Mouse (Mus musculus) midbrain, embryonic 15.5 days (tissue): Measurements from ENCODE around the gene Gm9732. TPM values are rescaled to one million over a fixed set of nuclear protein-coding genes. Genes with fewer than 3 reads are reported as not detected.
"Not testable (repeated sequence)": the region's sequence is repeated elsewhere in the genome, so short reads cannot be mapped to it uniquely, and the experiment has no call there.

Source experiments
- ATAC-seq: fragments of 200-750 bp; cut with Nextera tagmentation; replicated peaks from 2 replicates; pipeline ENCODE4 v1.8.0; 2017; ENCODE audit warnings: moderate TSS enrichment
- H3K27ac ChIP-seq: fragments of 300-500 bp; sonication (generic); 2 replicates; pipeline ENCODE4 v1.5.1; 2015; ENCODE audit warnings: mild to moderate bottlenecking, inconsistent platforms
- H3K27me3 ChIP-seq: fragments of 300-500 bp; sonication (generic); replicated peaks from 2 replicates; pipeline ENCODE4 v1.6.1; 2015; ENCODE audit warnings: inconsistent platforms
- H3K36me3 ChIP-seq: fragments of 300-500 bp; sonication (generic); replicated peaks from 2 replicates; pipeline ENCODE4 v1.6.1; 2015; ENCODE audit warnings: inconsistent platforms
- H3K4me1 ChIP-seq: fragments of 300-500 bp; sonication (generic); 2 replicates; pipeline ENCODE4 v1.6.1; 2015; ENCODE audit warnings: inconsistent platforms
- H3K4me2 ChIP-seq: fragments of 300-500 bp; sonication (generic); 2 replicates; pipeline ENCODE4 v1.6.1; 2015; ENCODE audit warnings: inconsistent platforms, mild to moderate bottlenecking, moderate library complexity
- H3K4me3 ChIP-seq: fragments of 300-500 bp; sonication (generic); 2 replicates; pipeline ENCODE4 v1.5.1; 2015; ENCODE audit warnings: mild to moderate bottlenecking, inconsistent platforms
- H3K9ac ChIP-seq: fragments of 300-500 bp; sonication (generic); 2 replicates; pipeline ENCODE4 v1.6.1; 2015; ENCODE audit warnings: mild to moderate bottlenecking, inconsistent platforms
- H3K9me3 ChIP-seq: fragments of 300-500 bp; sonication (generic); 2 replicates; pipeline ENCODE4 v1.6.1; 2016; ENCODE audit warnings: inconsistent platforms
- WGBS: fragments of 180-500 bp; shearing (Covaris S2); methylation state at CpG from one replicate; pipeline ENCODE4 v1.1.7; 2015; ENCODE audit warnings: mixed read lengths; 5-methylcytosine and 5-hydroxymethylcytosine counted together
- polyA plus RNA-seq: library from polyadenylated mRNA; unstranded; fragments of >200 nt; fragmentation: Nextera tagmentation; extraction: Ambion mirVana; gene quantifications from 2 replicates; pipeline ENCODE4 v1.2.1, GENCODE M21; 2015

Gm9732 gene
- polyA plus RNA-seq, 1 experiment from 2014 or later, result not detected

- ATAC-seq, H3K27ac ChIP-seq, H3K4me2 ChIP-seq, H3K27me3 ChIP-seq, H3K9me3 ChIP-seq, H3K4me1 ChIP-seq, H3K4me3 ChIP-seq, H3K36me3 ChIP-seq, H3K9ac ChIP-seq: not testable (repeated sequence)
- 75% methylated on average over 4 of the region's 4 CpGs for WGBS
Observed at GRCm38 (mm10) chr14:43278146-43278545, 3.3 kb downstream of the Gm9732 start.

DNA sequence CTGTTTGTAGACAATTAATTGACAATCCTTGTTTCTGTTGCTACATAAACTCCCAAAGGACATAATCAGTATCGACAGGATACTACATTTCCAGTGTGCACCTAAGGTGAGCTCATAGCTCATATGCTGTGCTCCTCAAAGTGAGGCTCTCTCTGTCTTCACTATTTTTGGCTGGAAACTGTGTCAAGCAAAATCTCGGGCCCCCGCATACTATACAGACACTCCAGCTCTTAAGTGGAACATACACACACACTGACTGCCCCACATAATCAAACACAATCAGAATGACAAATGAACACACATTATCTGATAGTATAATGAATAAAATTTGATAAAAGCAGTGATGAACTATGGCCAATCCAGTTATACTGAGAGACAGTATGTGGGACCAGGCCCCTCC, 3.8 kb downstream of the Gm9732 start:
- not testable (repeated sequence) for H3K9me3 ChIP-seq, H3K4me3 ChIP-seq, H3K9ac ChIP-seq, H3K4me2 ChIP-seq, ATAC-seq, H3K36me3 ChIP-seq, H3K27me3 ChIP-seq, H3K27ac ChIP-seq, H3K4me1 ChIP-seq
- WGBS, result 94% methylated on average over 3 of the region's 3 CpGs

- WGBS, result 78% methylated on average over 3 of the region's 3 CpGs
- H3K9me3 ChIP-seq, H3K36me3 ChIP-seq, H3K4me1 ChIP-seq, H3K9ac ChIP-seq, H3K27ac ChIP-seq, H3K27me3 ChIP-seq, H3K4me2 ChIP-seq, ATAC-seq, H3K4me3 ChIP-seq: not testable (repeated sequence)
Observed at GRCm38 (mm10) chr14:43293503-43293902, 18.7 kb downstream of the Gm9732 start, which contains the start of gene Gm8127. Gene Gm8127 (minus strand): TSS chr14:43293832.

DNA sequence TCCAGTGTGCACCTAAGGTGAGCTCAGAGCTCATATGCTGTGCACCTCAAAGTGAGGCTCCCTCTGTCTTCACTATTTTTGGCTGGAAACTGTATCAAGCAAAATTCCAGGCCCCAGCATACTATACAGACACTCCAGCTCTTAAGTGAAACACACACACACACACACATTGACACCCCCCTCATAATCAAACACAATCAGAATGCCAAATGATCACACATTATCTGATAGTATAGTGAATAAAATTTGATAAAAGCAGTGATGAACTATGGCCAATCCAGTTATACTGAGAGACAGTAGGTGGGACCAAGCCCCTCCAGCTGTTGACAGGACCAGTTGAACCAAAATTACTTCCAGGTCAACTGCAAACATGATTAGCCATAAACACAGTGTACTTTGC, 44.7 kb downstream of the Gm9732 start:
- not testable (repeated sequence) for H3K4me3 ChIP-seq, ATAC-seq, H3K9ac ChIP-seq

GRCm38 (mm10) chr14:43328603-43329002, 53.8 kb downstream of the Gm9732 start:
- not testable (repeated sequence) for H3K4me1 ChIP-seq, H3K9me3 ChIP-seq, H3K27me3 ChIP-seq, H3K4me2 ChIP-seq, H3K27ac ChIP-seq, ATAC-seq, H3K36me3 ChIP-seq, H3K9ac ChIP-seq, H3K4me3 ChIP-seq
- WGBS, result 67% methylated on average over 2 of the region's 2 CpGs

More for the DNA sequence above, 44.7 kb downstream of the Gm9732 start:
- not testable (repeated sequence) for H3K4me2 ChIP-seq, H3K4me1 ChIP-seq, H3K9me3 ChIP-seq, H3K27me3 ChIP-seq, H3K27ac ChIP-seq, H3K36me3 ChIP-seq

DNA sequence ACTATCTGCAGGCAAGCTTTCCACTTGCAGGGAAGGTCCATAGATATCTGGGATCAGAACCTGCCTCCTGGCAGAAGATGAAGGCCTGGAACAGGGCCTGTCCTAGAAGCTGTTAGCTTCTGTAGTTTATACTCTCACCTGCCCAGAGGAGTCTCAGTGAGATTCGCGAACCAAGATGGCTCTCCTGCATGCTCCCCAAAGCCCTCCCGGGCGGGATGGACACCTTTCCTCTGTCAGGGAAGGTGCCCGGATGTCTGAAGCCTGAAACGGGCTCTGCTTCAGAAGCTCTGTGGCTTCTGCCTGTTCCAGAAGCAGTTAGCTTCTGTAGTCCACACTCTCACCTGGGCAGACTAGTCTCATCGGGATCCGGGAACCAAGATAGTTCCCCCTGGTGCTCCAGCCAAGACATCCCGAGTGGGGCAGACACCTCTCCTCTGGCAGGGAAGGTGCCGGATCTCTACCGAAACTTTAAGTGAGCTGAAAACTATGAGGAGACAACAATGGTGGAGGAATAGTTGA, 56.6 kb downstream of the Gm9732 start:
- not testable (repeated sequence) for H3K27ac ChIP-seq, H3K4me2 ChIP-seq, ATAC-seq, H3K4me1 ChIP-seq, H3K36me3 ChIP-seq, H3K9ac ChIP-seq, H3K4me3 ChIP-seq, H3K9me3 ChIP-seq, H3K27me3 ChIP-seq
- WGBS, result 95% methylated on average over 11 of the region's 11 CpGs

- H3K27ac ChIP-seq, ATAC-seq, H3K4me3 ChIP-seq, H3K9me3 ChIP-seq, H3K27me3 ChIP-seq, H3K36me3 ChIP-seq, H3K4me2 ChIP-seq, H3K4me1 ChIP-seq, H3K9ac ChIP-seq: not testable (repeated sequence)
- 74% methylated on average over 1 of the region's 1 CpGs for WGBS
Observed at GRCm38 (mm10) chr14:43337646-43338045, 62.8 kb downstream of the Gm9732 start.

GRCm38 (mm10) chr14:43347711-43348110, 72.9 kb downstream of the Gm9732 start, which contains the start of gene 1700001F09Rik:
Gene 1700001F09Rik (minus strand): TSS chr14:43347811.
- not testable (repeated sequence) for H3K9ac ChIP-seq, H3K4me1 ChIP-seq, H3K27ac ChIP-seq, H3K27me3 ChIP-seq, H3K4me3 ChIP-seq, H3K36me3 ChIP-seq, ATAC-seq, H3K4me2 ChIP-seq, H3K9me3 ChIP-seq

DNA sequence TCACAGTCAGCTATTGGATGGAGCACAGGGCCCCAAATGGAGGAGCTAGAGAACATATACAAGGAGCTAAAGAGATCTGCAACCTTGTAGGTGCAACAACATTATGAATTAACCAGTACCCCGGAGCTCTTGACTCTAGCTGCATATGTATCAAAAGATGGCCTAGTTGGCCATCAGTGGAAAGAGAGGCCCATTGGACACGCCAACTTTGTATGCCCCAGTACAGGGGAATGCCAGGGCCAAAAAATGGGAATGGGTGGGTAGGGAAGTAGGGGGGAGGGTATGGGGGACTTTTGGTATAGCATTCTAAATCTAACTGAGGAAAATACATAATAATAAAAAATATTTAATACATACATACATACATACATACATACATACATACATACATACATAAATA, 78.1 kb downstream of the Gm9732 start:
- 100% methylated on average over 2 of the region's 2 CpGs for WGBS
- not testable (repeated sequence) for H3K27ac ChIP-seq, H3K4me3 ChIP-seq, H3K27me3 ChIP-seq, H3K4me2 ChIP-seq, H3K4me1 ChIP-seq, H3K36me3 ChIP-seq, ATAC-seq, H3K9ac ChIP-seq, H3K9me3 ChIP-seq

Other genes with a start within 250 kb of the Gm9732 start
- gene Gm8094, start 198.4 kb upstream of the Gm9732 start, polyA plus RNA-seq, result not detected in 2 replicates
- gene Gm8104, start 174.4 kb upstream of the Gm9732 start, polyA plus RNA-seq, result not detected in 2 replicates
- gene Gm7233, start 95.2 kb upstream of the Gm9732 start, polyA plus RNA-seq, result not detected in 2 replicates
- not detected in 2 replicates for gene Gm8122, start 39.7 kb upstream of the Gm9732 start, polyA plus RNA-seq
- gene Gm8126, start 16.4 kb upstream of the Gm9732 start, polyA plus RNA-seq, result not detected in 2 replicates
- not detected in 2 replicates for gene Gm8127, start 18.8 kb downstream of the Gm9732 start, polyA plus RNA-seq
- gene 1700001F09Rik, start 72.8 kb downstream of the Gm9732 start, polyA plus RNA-seq, result not detected in 2 replicates
- not detected in 2 replicates for gene Gm8138, start 141.3 kb downstream of the Gm9732 start, polyA plus RNA-seq